Mouse (Mus musculus) megakaryocyte, embryonic 14.5 days (primary cell): Measurements from ENCODE around the gene Fcrl5.

ENCODE experiments used
- FLI1 ChIP-seq: IDR thresholded peaks from 2 replicates; pipeline ENCODE4 v1.6.1; 2012; ENCODE audit warnings: low read length, inconsistent platforms, mixed read lengths
- GATA1 ChIP-seq: IDR thresholded peaks from 3 replicates; pipeline ENCODE4 v1.6.1; 2012; ENCODE audit warnings: mixed read lengths, low read length, inconsistent platforms, borderline replicate concordance

DNA sequence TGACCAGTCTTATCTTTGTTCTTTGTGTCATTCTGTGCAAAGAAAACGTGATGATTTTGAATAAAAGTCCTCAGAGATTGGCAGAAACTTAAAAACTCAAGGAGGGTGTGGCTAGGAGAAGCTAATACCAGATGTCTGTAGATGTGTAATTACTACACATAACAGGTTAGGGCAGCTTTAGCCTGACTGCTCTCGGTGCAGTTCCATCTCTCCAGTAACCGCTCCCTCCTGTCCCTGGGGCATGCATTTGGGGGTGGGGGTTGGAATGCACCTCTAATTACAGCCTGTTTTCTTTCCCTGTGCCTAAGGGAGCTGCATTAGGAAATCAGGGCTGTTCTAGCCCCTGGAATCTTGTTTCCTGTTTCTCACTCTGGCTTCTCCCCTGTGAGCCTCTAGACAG is 94.7 kb downstream of the Fcrl5 start:
- TF ChIP-seq GATA1 (no peak), FLI1 (no peak)
